Mouse (Mus musculus) MEL (cell line): ENCODE measurements around the gene Mrps26. TPM values are rescaled to one million over a fixed set of nuclear protein-coding genes. Genes with fewer than 3 reads are reported as not detected.
"Not testable (repeated sequence)": the region's sequence is repeated elsewhere in the genome, so short reads cannot be mapped to it uniquely, and the experiment has no call there.

Experiments
- DNase-seq: peaks from one replicate; pipeline ENCODE4 v3.0.0; 2011; ENCODE audit warnings: low read depth, low spot score
- H3K27ac ChIP-seq: 2 replicates; pipeline ENCODE4 v1.5.1; 2012; ENCODE audit warnings: low read depth, mild to moderate bottlenecking, control low read depth, low read length, moderate library complexity; ENCODE audit not compliant: control insufficient read depth
- H3K27me3 ChIP-seq, 2 experiments: fragments of 150-350 bp in 1 of 2; sonication (generic) in 1 of 2; 2 replicates each; pipeline ENCODE4 v1.6.1; 2012; ENCODE audit warnings: low read length in 2 of 2, mild to moderate bottlenecking in 2 of 2, improper control_type of control experiment in 1 of 2, moderate library complexity in 1 of 2; ENCODE audit not compliant: insufficient read depth in 2 of 2, control insufficient read depth in 1 of 2
- H3K36me3 ChIP-seq, 2 experiments: 2 replicates each; pipeline ENCODE4 v1.6.1; 2012 to 2014; ENCODE audit warnings: low read length in 2 of 2, improper control_type of control experiment in 1 of 2, inconsistent platforms in 1 of 2, mild to moderate bottlenecking in 1 of 2; ENCODE audit not compliant: insufficient read depth in 2 of 2, control insufficient read depth in 1 of 2
- H3K4me1 ChIP-seq, 2 experiments: fragments of 150-350 bp in 1 of 2; sonication (generic) in 1 of 2; 2 replicates each; pipeline ENCODE4 v1.6.1; 2012; ENCODE audit warnings: low read length in 2 of 2, improper control_type of control experiment in 1 of 2, mild to moderate bottlenecking in 1 of 2; ENCODE audit not compliant: insufficient read depth in 2 of 2, control insufficient read depth in 1 of 2
- H3K4me3 ChIP-seq, 2 experiments: fragments of 150-350 bp in 1 of 2; sonication (generic) in 1 of 2; 2 replicates each; pipeline ENCODE4 v1.5.1; 2012; ENCODE audit warnings: low read depth in 2 of 2, low read length in 2 of 2, mild to moderate bottlenecking in 2 of 2, moderate library complexity in 2 of 2, control low read depth in 1 of 2, improper control_type of control experiment in 1 of 2; ENCODE audit not compliant: control insufficient read depth in 1 of 2, insufficient read depth in 1 of 2
- H3K79me2 ChIP-seq: 2 replicates; pipeline ENCODE4 v1.6.1; 2012; ENCODE audit warnings: mild to moderate bottlenecking, low read length, moderate library complexity; ENCODE audit not compliant: control insufficient read depth, poor library complexity, insufficient read depth
- H3K9ac ChIP-seq: 2 replicates; pipeline ENCODE4 v1.6.1; 2012; ENCODE audit warnings: low read depth, mild to moderate bottlenecking, control low read depth, low read length, moderate library complexity; ENCODE audit not compliant: control insufficient read depth, poor library complexity, severe bottlenecking
- H3K9me3 ChIP-seq: fragments of 150-350 bp; sonication (generic); replicated peaks from 2 replicates; pipeline ENCODE4 v1.6.1; 2012; ENCODE audit warnings: mild to moderate bottlenecking, low read length, improper control_type of control experiment, moderate library complexity; ENCODE audit not compliant: insufficient read depth
- ELF1 ChIP-seq: IDR thresholded peaks from 2 replicates; pipeline ENCODE4 v1.6.1; 2014; ENCODE audit warnings: low read depth, mild to moderate bottlenecking, inconsistent platforms, low read length, improper control_type of control experiment, moderate library complexity
- EP300 ChIP-seq, 2 experiments: IDR thresholded peaks; 2 replicates each; pipeline ENCODE4 v1.6.1; 2011; ENCODE audit warnings: improper control_type of control experiment in 2 of 2, low read length in 2 of 2, low read depth in 1 of 2, mild to moderate bottlenecking in 1 of 2
- JUND ChIP-seq: IDR thresholded peaks from 2 replicates; pipeline ENCODE4 v1.6.1; 2011; ENCODE audit warnings: low read depth, mild to moderate bottlenecking, improper control_type of control experiment, low read length
- KAT2A ChIP-seq: conservative IDR thresholded peaks from 2 replicates; pipeline ENCODE4 v1.6.1; 2012; ENCODE audit warnings: low read depth, low read length, improper control_type of control experiment, inconsistent platforms
- MAFK ChIP-seq: IDR thresholded peaks from 2 replicates; pipeline ENCODE4 v1.6.1; 2011; ENCODE audit warnings: low read depth, mild to moderate bottlenecking, low read length, improper control_type of control experiment, borderline replicate concordance
- MAX ChIP-seq: IDR thresholded peaks from 2 replicates; pipeline ENCODE4 v1.6.1; 2011; ENCODE audit warnings: low read length, improper control_type of control experiment
- MAZ ChIP-seq: IDR thresholded peaks from 2 replicates; pipeline ENCODE4 v1.6.1; 2012; ENCODE audit warnings: low read depth, mild to moderate bottlenecking, inconsistent platforms, low read length, improper control_type of control experiment
- MEF2A ChIP-seq: IDR thresholded peaks from 2 replicates; pipeline ENCODE4 v1.6.1; 2014; ENCODE audit warnings: low read depth, mild to moderate bottlenecking, inconsistent platforms, low read length, improper control_type of control experiment; ENCODE audit not compliant: poor library complexity, insufficient replicate concordance, severe bottlenecking; ENCODE audit errors: extremely low read depth
- MXI1 ChIP-seq: IDR thresholded peaks from 2 replicates; pipeline ENCODE4 v1.6.1; 2011; ENCODE audit warnings: mild to moderate bottlenecking, low read depth, low read length, improper control_type of control experiment
- MYB ChIP-seq: IDR thresholded peaks from 2 replicates; pipeline ENCODE4 v1.6.1; 2011; ENCODE audit warnings: mild to moderate bottlenecking, low read depth, low read length, improper control_type of control experiment
- POLR2A ChIP-seq, 2 experiments: IDR thresholded peaks; 2 replicates each; pipeline ENCODE4 v1.6.1; 2011 to 2012; ENCODE audit warnings: low read length in 2 of 2, mild to moderate bottlenecking in 2 of 2, control low read depth in 1 of 2, improper control_type of control experiment in 1 of 2, low read depth in 1 of 2, moderate library complexity in 1 of 2; ENCODE audit not compliant: control insufficient read depth in 1 of 2, insufficient read depth in 1 of 2, poor library complexity in 1 of 2
- POLR2AphosphoS2 ChIP-seq: IDR thresholded peaks from 2 replicates; pipeline ENCODE4 v1.6.1; 2011; ENCODE audit warnings: low read length, improper control_type of control experiment
- POLR2AphosphoS5 ChIP-seq: IDR thresholded peaks from 2 replicates; pipeline ENCODE4 v1.6.1; 2012; ENCODE audit warnings: low read depth, borderline replicate concordance, mild to moderate bottlenecking, inconsistent platforms, low read length, moderate library complexity, mixed read lengths
- RCOR1 ChIP-seq: IDR thresholded peaks from 2 replicates; pipeline ENCODE4 v1.6.1; 2012; ENCODE audit warnings: low read depth, mild to moderate bottlenecking, inconsistent platforms, low read length, improper control_type of control experiment
- SMC3 ChIP-seq: IDR thresholded peaks from 2 replicates; pipeline ENCODE4 v1.6.1; 2011; ENCODE audit warnings: low read depth, low read length, improper control_type of control experiment
- TBP ChIP-seq: IDR thresholded peaks from 2 replicates; pipeline ENCODE4 v1.8.0; 2011; ENCODE audit warnings: low read depth, low read length, improper control_type of control experiment
- UBTF ChIP-seq: IDR thresholded peaks from 2 replicates; pipeline ENCODE4 v1.6.1; 2012; ENCODE audit warnings: low read depth, mild to moderate bottlenecking, inconsistent platforms, low read length, improper control_type of control experiment, moderate library complexity, borderline replicate concordance; ENCODE audit not compliant: insufficient read depth
- USF2 ChIP-seq, 2 experiments: IDR thresholded peaks; 2 replicates each; pipeline ENCODE4 v1.6.1; 2011 to 2012; ENCODE audit warnings: improper control_type of control experiment in 2 of 2, low read length in 2 of 2, borderline replicate concordance in 1 of 2, inconsistent platforms in 1 of 2, low read depth in 1 of 2, mild to moderate bottlenecking in 1 of 2; ENCODE audit not compliant: insufficient read depth in 1 of 2
- ZMIZ1 ChIP-seq: IDR thresholded peaks from 2 replicates; pipeline ENCODE4 v1.6.1; 2012; ENCODE audit warnings: low read depth, mild to moderate bottlenecking, inconsistent platforms, low read length, improper control_type of control experiment, moderate library complexity
- ZNF384 ChIP-seq: IDR thresholded peaks from 2 replicates; pipeline ENCODE4 v1.6.1; 2012; ENCODE audit warnings: low read depth, mild to moderate bottlenecking, inconsistent platforms, low read length, improper control_type of control experiment
- polyA plus RNA-seq, 2 experiments: library from polyadenylated mRNA; stranded (reverse) in 1 of 2; unstranded in 1 of 2; fragments of >175 nt in 1 of 2; fragments of >200 nt in 1 of 2; gene quantifications; 2 replicates each; pipeline versions ENCODE4 v1.2.1 to v1.2.4; 2012; ENCODE audit warnings: low replicate concordance in 2 of 2, low read depth in 1 of 2; ENCODE audit not compliant: insufficient read length in 2 of 2, insufficient read depth in 1 of 2, missing spikeins in 1 of 2
- total RNA-seq: library from RNA; depleted of rRNA; stranded (reverse); fragments of 300-350 nt; gene quantifications from 2 replicates; pipeline ENCODE4 v1.2.3, GENCODE M21; 2012

Mrps26 gene
- total and polyA plus RNA-seq, 3 experiments = 121 to 154 TPM; not detected in 1

- TF ChIP-seq UBTF (no peak), TBP (no peak), POLR2AphosphoS2 (no peak), MAX (no peak), RCOR1 (no peak), MAZ (no peak), MAFK (no peak), ZMIZ1 (no peak), ZNF384 (no peak), MYB (no peak), JUND (no peak), KAT2A (no peak), ELF1 (no peak), EP300 (IDR thresholded peaks at IDR 0.05; ENCODE audit: low read depth in 1 of 2, low read length in 2 of 2) (no peak)
- TF ChIP-seq, all 39 proteins: peak for 0
- no peak for DNase-seq
- no peak overlapping the region for H3K9ac ChIP-seq
- no peaks in the 10 kb centered on the region for H3K27me3 ChIP-seq
- no peaks in the 10 kb centered on the region for H3K4me1 ChIP-seq
- no peaks in the 10 kb centered on the region for H3K9me3 ChIP-seq
- peaks cover 0 to 1% of the 10 kb centered on the region in 2 experiments; a peak in 2 of 4 replicates for H3K36me3 ChIP-seq
- H3K4me3 ChIP-seq = no peak overlapping the region
- H3K79me2 ChIP-seq = no peaks in the 10 kb centered on the region
- H3K27ac ChIP-seq = no peak overlapping the region
Observed at GRCm38 (mm10) chr2:130521927-130522326, 41.6 kb upstream of the Mrps26 start.

- not testable (repeated sequence) for H3K9me3 ChIP-seq, H3K36me3 ChIP-seq, H3K27me3 ChIP-seq, H3K9ac ChIP-seq, H3K79me2 ChIP-seq, H3K4me3 ChIP-seq, H3K27ac ChIP-seq, H3K4me1 ChIP-seq
- DNase-seq = peak; percentile 20
- 0 out of 2 replicates have a peak, but pooled peaks have one; percentile 31 for TF ChIP-seq ZNF384
- TF ChIP-seq, all 39 proteins: peak for 1; not testable (repeated sequence) for 38
Observed at GRCm38 (mm10) chr2:130525480-130525879, 38.1 kb upstream of the Mrps26 start.

GRCm38 (mm10) chr2:130528457-130528856, 35.1 kb upstream of the Mrps26 start:
- Histone ChIP-seq H3K4me3 (no peak overlapping the region), H3K9ac (no peak overlapping the region), H3K27me3 (no peaks in the 10 kb centered on the region), H3K36me3 (peaks cover 0 to 2% of the 10 kb centered on the region in 2 experiments; a peak in 2 of 4 replicates), H3K27ac (no peak overlapping the region), H3K4me1 (no peaks in the 10 kb centered on the region), H3K9me3 (no peaks in the 10 kb centered on the region), H3K79me2 (no peaks in the 10 kb centered on the region)
- no peak for DNase-seq
- TF ChIP-seq POLR2AphosphoS2 (no peak), MXI1 (no peak), POLR2A (IDR thresholded peaks at IDR 0.05; ENCODE audit: control insufficient read depth in 1 of 2, insufficient read depth in 1 of 2, low read depth in 1 of 2, low read length in 2 of 2, poor library complexity in 1 of 2) (no peak), EP300 (IDR thresholded peaks at IDR 0.05; ENCODE audit: low read depth in 1 of 2, low read length in 2 of 2) (no peak), POLR2AphosphoS5 (no peak), SMC3 (no peak), MEF2A (no peak), MAZ (no peak), USF2 (IDR thresholded peaks at IDR 0.05; ENCODE audit: borderline replicate concordance in 1 of 2, insufficient read depth in 1 of 2, low read depth in 1 of 2, low read length in 2 of 2) (no peak)
